Mouse (Mus musculus) left cerebral cortex, adult 2 months (tissue): ENCODE data around the gene Lancl3. TPM values are rescaled to one million over a fixed set of nuclear protein-coding genes. Genes with fewer than 3 reads are reported as not detected.

Experiments used
- DNase-seq, 2 experiments: peaks; one replicate each; pipeline ENCODE4 v3.0.0; 2021 to 2022; ENCODE audit warnings: low spot score in 2 of 2, mixed read lengths in 1 of 2; ENCODE audit errors: extremely low spot score in 1 of 2
- H3K27ac ChIP-seq: fragments of 200-600 bp; 2 replicates; pipeline ENCODE4 v1.8.1; 2022
- H3K4me3 ChIP-seq: fragments of 200-600 bp; 2 replicates; pipeline ENCODE4 v1.8.1; 2022
- CTCF ChIP-seq: fragments of 200-600 bp; IDR thresholded peaks from 2 replicates; pipeline ENCODE4 v1.8.1; 2022; ENCODE audit warnings: antibody characterized with exemption, mild to moderate bottlenecking, moderate library complexity
- intact Hi-C: fragments of 180-260 bp; cut with DNase I; formaldehyde crosslinking; loops from one replicate; pipeline ENCODE4 v1.15.1; 2025
- total RNA-seq, 2 experiments: library from RNA; stranded (reverse); gene quantifications; 2 replicates each; pipeline ENCODE4 v1.2.3; 2021

The Lancl3 gene
- total RNA-seq, 2 experiments from 2014 or later = 6.8 to 7.8 TPM

- no peak overlapping the region for H3K27ac ChIP-seq
- no peak overlapping the region for H3K4me3 ChIP-seq
- intact Hi-C loops = loop anchor here (5.0 kb wide), 1 partner anchor 95 kb away; no protein-coding TSS in a partner anchor
- no peak for TF ChIP-seq CTCF
- DNase-seq = no peak
Observed at GRCm38 (mm10) chrX:9222412-9223221, 22.9 kb downstream of the Lancl3 start.

- no peak for DNase-seq
- no peak for TF ChIP-seq CTCF
- H3K27ac ChIP-seq = no peak overlapping the region
- intact Hi-C loops = no loop called here
- no peak overlapping the region for H3K4me3 ChIP-seq
Observed at GRCm38 (mm10) chrX:9227105-9227504, 27.4 kb downstream of the Lancl3 start.

- intact Hi-C loops = no loop called here
- H3K4me3 ChIP-seq = no peak overlapping the region
- no peak overlapping the region for H3K27ac ChIP-seq
- no peak for DNase-seq
- no peak for TF ChIP-seq CTCF
Observed at GRCm38 (mm10) chrX:9240737-9241591, 41.3 kb downstream of the Lancl3 start.

GRCm38 (mm10) chrX:9243381-9243864, 43.7 kb downstream of the Lancl3 start:
- no peak overlapping the region for H3K4me3 ChIP-seq
- intact Hi-C loops = no loop called here
- no peak for TF ChIP-seq CTCF
- H3K27ac ChIP-seq = no peak overlapping the region
- no peak for DNase-seq

- Histone ChIP-seq H3K4me3 (no peak overlapping the region), H3K27ac (no peak overlapping the region)
- no peak for DNase-seq
- TF ChIP-seq CTCF = no peak; the same call in 1 of the 2 replicates
- intact Hi-C loops = no loop called here
Observed at GRCm38 (mm10) chrX:9244603-9245336, 45.1 kb downstream of the Lancl3 start.

- no peak for TF ChIP-seq CTCF
- intact Hi-C loops = no loop called here
Observed at GRCm38 (mm10) chrX:9248911-9249310, 49.2 kb downstream of the Lancl3 start.

GRCm38 (mm10) chrX:9253990-9254389, 54.3 kb downstream of the Lancl3 start:
- TF ChIP-seq CTCF = no peak
- Histone ChIP-seq H3K4me3 (no peak overlapping the region), H3K27ac (no peak overlapping the region)
- DNase-seq = no peak
- intact Hi-C loops = no loop called here

More at GRCm38 (mm10) chrX:9248911-9249310, 49.2 kb downstream of the Lancl3 start:
- no peak for DNase-seq
- Histone ChIP-seq H3K27ac (no peak overlapping the region), H3K4me3 (no peak overlapping the region)

GRCm38 (mm10) chrX:9254901-9255300, 55.2 kb downstream of the Lancl3 start:
- DNase-seq = no peak
- TF ChIP-seq CTCF = no peak
- Histone ChIP-seq H3K27ac (no peak overlapping the region), H3K4me3 (no peak overlapping the region)
- intact Hi-C loops = no loop called here

GRCm38 (mm10) chrX:9256766-9257165, 57.1 kb downstream of the Lancl3 start, which contains the start of gene Gm14862:
Gm14862 (minus strand) TSS chrX:9256899.
- Histone ChIP-seq H3K27ac (no peak within 1 kb of the TSS), H3K4me3 (no peak within 1 kb of the TSS)
- no peak for DNase-seq
- intact Hi-C loops = no loop called here
- no peak for TF ChIP-seq CTCF

GRCm38 (mm10) chrX:9257831-9258230, 58.1 kb downstream of the Lancl3 start:
- DNase-seq = no peak
- Histone ChIP-seq H3K4me3 (no peak overlapping the region), H3K27ac (no peak overlapping the region)
- intact Hi-C loops = no loop called here
- TF ChIP-seq CTCF = no peak

GRCm38 (mm10) chrX:9259267-9259666, 59.6 kb downstream of the Lancl3 start:
- no peak for DNase-seq
- TF ChIP-seq CTCF = no peak
- H3K27ac ChIP-seq = no peak overlapping the region
- intact Hi-C loops = no loop called here
- H3K4me3 ChIP-seq = no peak overlapping the region
